Mouse (Mus musculus) lung, postnatal 0 days (tissue): ENCODE results near the gene Pde4d. TPM values are rescaled to one million over a fixed set of nuclear protein-coding genes. Genes with fewer than 3 reads are reported as not detected.

Source experiments
- ATAC-seq: fragments of 200-750 bp; cut with Nextera tagmentation; 2 replicates; pipeline ENCODE4 v1.8.0; 2017; ENCODE audit warnings: moderate library complexity
- DNase-seq: peaks from one replicate; pipeline ENCODE4 v3.0.0-alpha.2; 2016; ENCODE audit warnings: low spot score
- H3K27ac ChIP-seq: fragments of 300-500 bp; sonication (generic); 2 replicates; pipeline ENCODE4 v1.5.1; 2014; ENCODE audit warnings: antibody characterized with exemption, mild to moderate bottlenecking, low read length, mixed read lengths
- H3K27me3 ChIP-seq: fragments of 300-500 bp; sonication (generic); replicated peaks from 2 replicates; pipeline ENCODE4 v1.6.1; 2014; ENCODE audit warnings: low read length, mixed read lengths; ENCODE audit not compliant: insufficient read depth
- H3K36me3 ChIP-seq: fragments of 300-500 bp; sonication (generic); 2 replicates; pipeline ENCODE4 v1.6.1; 2014; ENCODE audit warnings: low read length, mixed read lengths; ENCODE audit not compliant: insufficient read depth
- H3K4me1 ChIP-seq: fragments of 300-500 bp; sonication (generic); 2 replicates; pipeline ENCODE4 v1.6.1; 2014; ENCODE audit warnings: antibody characterized with exemption, low read depth, low read length, mixed read lengths; ENCODE audit not compliant: insufficient read depth
- H3K4me2 ChIP-seq: fragments of 300-500 bp; sonication (generic); replicated peaks from 2 replicates; pipeline ENCODE4 v1.6.1; 2014; ENCODE audit warnings: low read depth, mild to moderate bottlenecking, low read length, moderate library complexity, mixed read lengths
- H3K4me3 ChIP-seq: fragments of 300-500 bp; sonication (generic); 2 replicates; pipeline ENCODE4 v1.5.1; 2014; ENCODE audit warnings: low read depth, low read length
- H3K9ac ChIP-seq: fragments of 300-500 bp; sonication (generic); replicated peaks from 2 replicates; pipeline ENCODE4 v1.6.1; 2014; ENCODE audit warnings: low read depth, mild to moderate bottlenecking
- H3K9me3 ChIP-seq: fragments of 300-500 bp; sonication (generic); 2 replicates; pipeline ENCODE4 v1.6.1; 2016; ENCODE audit warnings: low read length, mixed read lengths
- CTCF ChIP-seq: IDR thresholded peaks from 2 replicates; pipeline ENCODE4 v1.5.1; 2016; ENCODE audit warnings: antibody characterized with exemption, mild to moderate bottlenecking
- EP300 ChIP-seq: IDR thresholded peaks from 2 replicates; pipeline ENCODE4 v1.6.1; 2016; ENCODE audit warnings: antibody characterized with exemption, mild to moderate bottlenecking, control low read depth
- WGBS: fragments of 180-500 bp; shearing (Covaris S2); extraction: QIAGEN DNeasy Blood & Tissue Kit; methylation state at CpG from one replicate; pipeline ENCODE4 v1.1.7; 2014; 5-methylcytosine and 5-hydroxymethylcytosine counted together
- polyA plus RNA-seq: library from polyadenylated mRNA; unstranded; fragments of >200 nt; fragmentation: Nextera tagmentation; extraction: Ambion mirVana; gene quantifications from 2 replicates; pipeline ENCODE4 v1.2.1, GENCODE M21; 2015

The Pde4d gene
- polyA plus RNA-seq, 1 experiment from 2014 or later, result 19.7 TPM

DNA sequence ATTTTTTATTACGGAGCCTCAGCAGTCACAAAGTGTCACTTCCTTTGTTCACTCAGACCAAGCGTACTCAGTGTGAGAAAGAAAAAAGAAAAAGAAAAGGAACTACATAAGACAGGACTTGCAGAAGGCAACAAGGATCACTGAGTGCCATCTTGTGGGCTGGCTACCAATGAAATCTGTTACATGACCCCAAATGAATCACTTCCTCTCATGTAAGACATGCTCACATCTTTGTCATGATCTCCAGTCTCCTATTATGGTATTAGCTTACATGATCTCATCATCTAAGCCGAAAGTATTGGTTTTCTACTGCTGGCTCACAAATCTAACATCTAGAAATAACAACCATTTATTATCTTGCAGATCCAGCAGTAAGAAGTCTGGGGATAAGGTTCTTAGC lies 709.0 kb downstream of the Pde4d start:
- Histone ChIP-seq H3K9me3 (no peaks in the 10 kb centered on the region), H3K36me3 (no peaks in the 10 kb centered on the region), H3K4me3 (no peak overlapping the region), H3K9ac (no peak overlapping the region), H3K4me1 (no peaks in the 10 kb centered on the region), H3K27ac (no peak overlapping the region), H3K27me3 (no peaks in the 10 kb centered on the region), H3K4me2 (no peak overlapping the region)
- 38% methylated on average over 3 of the region's 3 CpGs for WGBS
- no peak for ATAC-seq
- TF ChIP-seq EP300 (no peak), CTCF (no peak)
- no peak for DNase-seq

DNA sequence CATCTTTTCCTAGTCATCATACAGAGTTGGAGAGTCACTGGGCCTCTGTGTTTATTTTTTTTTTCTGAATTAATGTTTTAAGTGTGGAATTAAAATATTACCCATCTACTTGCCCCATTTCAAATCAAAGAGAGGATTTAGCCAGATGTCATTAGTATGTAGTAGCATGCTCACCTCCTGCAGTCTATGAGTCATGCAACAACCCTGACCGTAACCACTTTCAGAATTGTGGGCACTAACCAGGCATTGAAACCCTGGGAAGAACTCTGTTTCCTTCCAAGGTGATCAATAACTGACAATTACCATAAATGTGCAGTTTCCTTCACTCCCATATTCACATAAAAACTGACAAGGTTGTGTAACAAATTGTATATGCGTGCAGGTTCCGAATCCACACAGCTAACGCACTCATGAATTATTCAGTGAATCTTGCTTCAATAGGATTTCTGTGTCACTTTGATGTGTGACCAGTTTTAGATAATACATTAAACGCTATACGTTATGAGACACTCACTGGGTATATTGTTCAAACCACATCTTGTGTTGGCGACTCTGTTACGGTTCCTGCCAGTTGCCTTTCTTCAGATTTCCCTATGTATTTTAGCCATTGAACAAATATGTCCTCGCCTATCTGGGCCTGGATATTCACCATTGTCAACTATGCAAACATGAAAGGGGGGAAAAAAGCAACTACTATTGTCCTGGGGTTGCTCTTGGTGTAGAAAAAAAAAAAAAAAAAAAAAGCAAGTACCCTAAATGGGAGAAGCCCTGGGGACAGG lies 719.0 kb downstream of the Pde4d start:
- TF ChIP-seq CTCF, result no peak
- TF ChIP-seq EP300, result no peak
- WGBS, result 84% methylated on average over 9 of the region's 9 CpGs
- H3K27me3 ChIP-seq, result no peaks in the 10 kb centered on the region
- H3K4me2 ChIP-seq, result no peak overlapping the region
- DNase-seq, result no peak
- H3K9me3 ChIP-seq, result no peaks in the 10 kb centered on the region
- no peak for ATAC-seq
- no peaks in the 10 kb centered on the region for H3K4me1 ChIP-seq
- H3K9ac ChIP-seq, result no peak overlapping the region
- H3K27ac ChIP-seq, result no peak overlapping the region
- H3K4me3 ChIP-seq, result no peak overlapping the region
- no peaks in the 10 kb centered on the region for H3K36me3 ChIP-seq

DNA sequence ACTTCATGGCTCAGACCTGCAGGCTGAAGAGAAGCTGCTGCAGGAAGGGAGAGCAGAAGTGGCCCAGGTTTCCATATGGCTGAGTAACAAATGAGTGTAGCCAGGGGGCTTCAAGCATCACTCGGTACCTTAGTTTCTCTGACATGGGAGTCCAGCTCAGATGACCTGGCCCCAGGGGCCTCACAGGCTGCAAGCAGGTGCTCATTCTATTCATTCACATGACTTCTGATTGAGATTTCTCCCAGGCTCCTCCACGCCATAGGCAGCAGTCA lies 719.5 kb downstream of the Pde4d start:
- WGBS, result 68% methylated on average over 2 of the region's 2 CpGs
- Histone ChIP-seq H3K9me3 (no peaks in the 10 kb centered on the region), H3K9ac (no peak overlapping the region), H3K36me3 (no peaks in the 10 kb centered on the region), H3K4me1 (no peaks in the 10 kb centered on the region), H3K27ac (no peak overlapping the region), H3K27me3 (no peaks in the 10 kb centered on the region), H3K4me2 (no peak overlapping the region), H3K4me3 (no peak overlapping the region)
- DNase-seq, result no peak
- no peak for ATAC-seq
- TF ChIP-seq CTCF (no peak), EP300 (no peak)

DNA sequence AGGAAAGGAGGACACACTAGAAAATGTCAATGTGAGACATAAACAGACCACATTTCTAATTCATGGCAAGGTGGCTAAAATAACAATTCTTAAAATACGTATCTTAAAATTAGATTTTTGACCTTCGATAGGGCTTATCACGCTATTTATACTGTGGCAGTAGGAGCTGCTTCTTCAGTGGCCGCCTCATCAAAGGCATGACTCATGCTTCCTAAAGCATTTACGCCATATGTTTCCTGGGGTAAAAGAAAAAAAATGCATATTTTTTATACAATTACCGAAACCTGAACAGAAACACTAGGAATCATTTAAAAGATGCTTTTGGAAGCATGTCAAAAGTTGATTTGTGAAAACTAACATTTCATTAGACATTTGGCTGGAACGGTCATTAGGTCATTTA lies 721.9 kb downstream of the Pde4d start:
- Histone ChIP-seq H3K9me3 (no peaks in the 10 kb centered on the region), H3K9ac (no peak overlapping the region), H3K27me3 (no peaks in the 10 kb centered on the region), H3K4me3 (no peak overlapping the region), H3K4me1 (no peaks in the 10 kb centered on the region), H3K4me2 (no peak overlapping the region), H3K36me3 (no peaks in the 10 kb centered on the region), H3K27ac (no peak overlapping the region)
- TF ChIP-seq EP300 (no peak), CTCF (no peak)
- no peak for DNase-seq
- ATAC-seq, result no peak
- WGBS, result 47% methylated on average over 7 of the region's 7 CpGs

DNA sequence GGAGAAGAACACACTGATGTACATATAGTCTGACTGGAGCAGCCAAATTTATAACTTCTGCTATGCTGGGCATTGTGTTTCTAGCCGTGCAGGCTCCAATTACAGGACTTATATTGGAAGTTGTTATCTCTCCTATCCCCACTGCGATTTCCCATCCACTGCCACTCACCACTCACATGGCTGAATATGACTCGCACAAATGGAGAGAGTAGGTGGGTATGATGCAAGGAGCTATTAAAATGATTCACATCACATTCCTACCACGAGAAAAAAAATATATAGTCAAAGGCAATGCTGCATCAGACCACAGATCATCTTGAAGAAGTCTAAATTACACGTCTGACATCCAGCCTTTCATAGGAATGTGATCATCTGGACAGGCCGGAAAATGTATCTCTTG lies 725.5 kb downstream of the Pde4d start:
- Histone ChIP-seq H3K27me3 (no peaks in the 10 kb centered on the region), H3K36me3 (no peaks in the 10 kb centered on the region), H3K9me3 (no peaks in the 10 kb centered on the region), H3K9ac (no peak overlapping the region), H3K27ac (no peak overlapping the region), H3K4me2 (no peak overlapping the region), H3K4me3 (no peak overlapping the region), H3K4me1 (no peaks in the 10 kb centered on the region)
- no peak for DNase-seq
- WGBS, result 52% methylated on average over 6 of the region's 6 CpGs
- no peak for TF ChIP-seq CTCF
- TF ChIP-seq EP300, result no peak
- no peak for ATAC-seq

DNA sequence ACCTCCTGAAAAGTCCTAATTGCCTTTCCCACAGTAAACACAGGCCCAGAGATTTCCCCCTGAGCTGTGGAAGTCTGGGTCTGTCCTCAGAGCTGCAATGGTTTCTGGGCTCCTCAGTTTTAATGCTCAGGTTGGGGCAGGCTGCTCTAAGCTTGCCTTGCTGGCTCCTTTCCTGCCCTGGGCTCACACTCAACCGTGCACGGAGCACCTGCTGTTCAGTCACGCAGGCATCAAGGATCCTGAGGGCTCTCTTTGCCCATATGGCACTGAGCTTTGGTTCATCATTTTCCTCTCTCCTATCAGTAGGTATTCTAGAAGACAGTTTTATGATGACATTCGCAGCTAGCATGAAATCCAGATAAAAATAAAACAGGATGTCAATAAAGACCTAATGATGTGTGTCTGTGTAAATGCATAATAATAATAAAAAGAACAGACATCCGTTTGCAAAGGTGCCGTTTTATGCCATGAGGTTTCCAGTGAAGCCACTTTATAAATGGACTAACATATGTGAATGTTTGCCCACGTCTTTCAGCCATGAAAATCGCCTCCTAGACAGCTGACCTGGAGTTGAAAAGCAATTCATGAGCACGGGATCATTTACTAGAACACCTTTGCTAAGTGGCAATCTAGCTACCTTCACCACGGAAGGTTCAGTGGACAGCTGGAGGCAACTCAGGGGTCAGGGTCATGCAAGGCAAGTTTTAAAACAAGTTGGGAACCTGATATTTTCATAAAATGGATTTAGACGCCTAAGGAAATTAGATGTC lies 726.3 kb downstream of the Pde4d start:
- H3K4me2 ChIP-seq, result no peak overlapping the region
- no peak overlapping the region for H3K4me3 ChIP-seq
- no peak overlapping the region for H3K9ac ChIP-seq
- TF ChIP-seq EP300 (no peak), CTCF (no peak)
- DNase-seq (no peak), ATAC-seq (no peak)
- no peaks in the 10 kb centered on the region for H3K9me3 ChIP-seq
- no peaks in the 10 kb centered on the region for H3K4me1 ChIP-seq
- H3K27ac ChIP-seq, result no peak overlapping the region
- WGBS, result 65% methylated on average over 11 of the region's 11 CpGs
- no peaks in the 10 kb centered on the region for H3K27me3 ChIP-seq
- no peaks in the 10 kb centered on the region for H3K36me3 ChIP-seq
